Mouse (Mus musculus): ENCODE measurements around the gene Zfp513. TPM values are rescaled to one million over a fixed set of nuclear protein-coding genes. Genes with fewer than 3 reads are reported as not detected.

The Zfp513 gene
- total RNA-seq, 2 experiments from 2014 or later = 8.2 to 12.1 TPM

DNA sequence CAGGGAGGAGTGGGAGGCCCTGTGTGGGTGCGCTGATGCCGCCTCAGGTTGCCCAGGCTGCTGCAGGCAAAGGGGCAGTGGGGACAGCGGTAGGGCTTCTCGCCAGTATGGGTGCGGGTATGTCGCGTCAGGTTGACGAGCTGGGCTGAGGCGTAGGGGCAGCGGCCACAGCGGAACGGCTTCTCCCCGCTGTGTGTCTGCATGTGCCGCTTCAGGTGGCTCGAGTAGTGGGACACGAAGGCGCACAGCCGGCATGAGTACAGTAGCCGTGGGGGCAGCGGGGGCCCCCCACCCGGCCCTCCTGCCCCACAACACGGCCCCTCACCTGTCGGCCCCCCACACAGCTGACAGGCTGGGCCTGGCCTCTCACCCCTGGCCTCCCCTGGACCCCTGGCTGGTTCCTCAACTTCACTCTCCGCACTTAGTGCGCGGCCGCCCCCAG is 1.8 kb downstream of the Zfp513 start:
- peak; percentile 40 for DNase-seq

DNA sequence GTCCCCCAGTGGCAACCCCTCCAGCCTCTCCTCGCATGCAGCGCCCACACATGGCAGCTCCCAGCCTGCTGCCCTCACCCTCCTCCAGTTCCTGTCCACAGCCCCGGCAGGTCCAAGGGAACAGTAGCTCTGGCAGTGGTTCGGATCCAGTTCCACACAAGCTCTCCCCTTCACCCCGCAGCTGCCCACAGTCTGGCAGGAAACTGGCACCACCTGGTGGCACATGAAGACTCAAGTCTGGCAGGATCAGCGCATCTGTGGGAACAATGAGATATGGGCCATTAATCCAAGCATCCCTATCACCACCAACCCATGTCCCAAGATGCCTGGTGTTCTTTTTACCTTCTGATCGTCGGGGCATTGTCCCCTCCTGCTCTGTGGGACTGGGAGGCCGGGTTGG is 2.2 kb downstream of the Zfp513 start:
- DNase-seq = no peak

DNA sequence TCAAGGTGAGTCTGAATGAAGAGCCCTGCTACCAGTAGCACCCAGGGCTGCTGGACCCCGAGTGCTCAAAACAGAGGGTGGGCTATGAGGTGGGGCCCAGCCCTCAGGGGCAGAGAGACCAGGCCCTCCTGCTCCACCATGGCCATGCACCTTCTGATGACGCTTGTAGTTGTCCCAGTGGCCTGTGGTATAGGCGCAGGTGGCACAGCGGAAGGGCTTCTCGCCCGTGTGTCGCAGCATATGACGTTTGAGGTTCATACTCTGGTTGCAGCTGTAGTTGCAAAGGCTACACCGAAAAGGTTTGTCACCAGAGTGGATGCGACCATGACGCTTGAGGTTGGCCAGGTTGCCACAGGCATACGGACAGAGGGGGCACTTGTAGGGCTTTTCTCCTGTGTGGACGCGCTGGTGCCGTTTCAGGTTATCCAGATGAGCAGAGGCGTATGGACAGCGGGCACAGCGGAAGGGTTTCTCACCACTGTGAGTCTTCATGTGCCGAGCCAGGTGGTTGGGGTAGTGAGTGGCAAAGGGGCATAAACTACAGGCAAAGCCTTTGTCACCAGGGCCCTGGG is 2.7 kb downstream of the Zfp513 start:
- DNase-seq = peak; percentile 11

DNA sequence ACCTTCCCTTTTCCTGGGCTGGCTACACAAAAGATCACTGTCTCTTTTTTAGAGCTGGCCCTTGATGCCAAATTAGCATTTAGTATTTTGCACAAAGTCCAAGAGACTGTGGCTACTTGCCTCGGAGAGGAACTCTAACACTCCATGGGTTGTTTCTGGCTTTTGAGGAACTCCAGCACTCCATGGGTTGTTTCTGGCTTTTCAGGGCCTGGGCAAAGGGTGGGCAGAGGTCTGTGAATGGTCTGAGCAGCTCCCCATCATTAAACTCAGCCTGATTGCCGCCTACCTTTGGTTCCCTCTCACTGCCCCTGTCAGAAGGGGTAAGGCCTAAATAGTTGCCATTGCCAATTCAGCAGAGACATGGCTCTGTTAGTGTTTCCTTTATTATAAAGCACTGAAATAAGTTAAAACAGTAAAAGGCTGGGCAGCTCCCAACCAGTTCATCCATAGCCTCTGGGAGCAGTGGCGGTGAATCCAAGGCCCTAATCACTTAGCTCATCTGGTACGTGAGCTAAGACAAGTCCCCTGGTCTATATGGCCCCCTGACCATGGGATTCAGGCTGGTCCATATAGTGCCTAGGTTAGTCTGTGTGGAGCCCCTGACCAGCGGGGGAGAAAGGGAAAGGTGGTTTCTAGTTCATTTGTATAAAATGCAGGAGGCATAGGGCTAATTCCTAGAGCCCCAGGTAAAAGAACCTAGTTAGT is 3.3 kb downstream of the Zfp513 start:
- DNase-seq = no peak

DNA sequence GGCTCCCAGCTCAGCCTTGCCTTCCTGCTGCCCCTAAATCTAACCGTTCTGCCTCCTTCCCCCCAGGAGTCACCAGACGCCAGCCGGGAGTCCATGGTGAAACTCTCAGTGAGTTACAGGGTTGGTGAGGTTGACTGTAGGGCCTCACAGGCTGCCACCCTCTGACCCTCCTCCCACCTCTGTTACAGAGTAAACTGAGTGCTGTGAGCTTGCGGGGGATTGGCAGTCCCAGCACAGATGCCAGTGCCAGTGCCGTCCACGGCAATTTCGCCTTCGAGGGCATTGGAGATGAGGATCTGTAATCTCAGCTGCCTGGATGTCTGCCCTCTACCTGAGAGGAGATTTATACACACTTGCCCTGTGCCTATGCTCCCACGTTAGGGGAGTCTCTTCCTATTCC is 3.9 kb downstream of the Zfp513 start:
- peak; percentile 3 for DNase-seq

DNA sequence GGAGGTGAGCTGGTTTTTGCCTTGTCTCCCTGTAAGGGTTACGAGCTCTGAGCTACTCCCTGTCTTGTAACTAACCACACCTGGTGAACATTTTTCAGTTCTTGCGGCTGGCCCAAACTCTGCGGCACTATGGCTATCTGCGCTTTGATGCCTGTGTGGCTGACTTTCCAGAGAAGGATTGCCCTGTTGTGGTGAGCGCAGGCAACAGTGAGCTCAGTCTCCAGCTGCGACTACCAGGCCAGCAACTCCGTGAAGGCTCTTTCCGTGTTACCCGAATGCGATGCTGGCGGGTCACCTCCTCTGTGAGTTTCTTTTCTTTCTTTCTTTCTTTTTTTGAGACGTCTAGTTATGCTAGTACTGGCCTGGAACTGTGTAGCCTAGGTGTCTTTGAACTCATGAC is 5.0 kb downstream of the Zfp513 start:
- DNase-seq = peak; percentile 2

DNA sequence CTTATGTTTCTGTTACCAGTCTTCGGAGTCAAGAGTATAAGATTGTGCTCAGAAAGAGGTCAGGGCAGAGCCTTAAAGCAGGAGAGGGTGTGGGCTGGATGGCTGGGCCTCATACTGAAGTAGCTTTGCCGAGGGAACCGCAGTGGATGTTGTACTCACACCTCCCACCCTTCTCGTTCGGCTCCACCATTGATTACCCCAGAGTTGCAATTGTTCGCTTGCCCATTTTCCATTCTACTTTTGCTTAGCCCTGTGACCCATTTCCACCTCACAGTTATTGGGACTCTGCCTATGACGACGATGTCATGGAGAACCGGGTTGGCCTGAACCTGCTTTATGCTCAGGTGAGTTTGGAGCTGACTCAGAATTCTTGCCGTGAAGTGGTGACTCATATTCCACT is 5.9 kb downstream of the Zfp513 start:
- no peak for DNase-seq

DNA sequence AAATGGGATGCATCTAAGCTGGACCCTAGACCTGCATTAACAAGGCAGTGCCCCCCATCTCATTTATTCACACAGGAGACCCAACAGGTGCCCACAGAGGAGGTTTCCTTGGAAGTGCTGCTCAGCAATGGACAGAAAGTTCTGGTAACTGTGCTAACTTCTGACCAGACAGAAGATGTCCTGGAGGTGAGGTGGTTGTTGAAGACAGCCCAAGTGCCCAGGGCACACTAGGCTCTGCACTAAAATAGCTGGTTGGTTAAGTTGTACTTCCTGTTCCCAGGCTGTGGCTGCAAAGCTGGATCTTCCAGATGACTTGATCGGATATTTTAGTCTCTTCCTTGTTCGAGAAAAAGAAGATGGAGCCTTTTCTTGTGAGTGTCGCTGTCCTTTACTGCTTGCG is 6.4 kb downstream of the Zfp513 start:
- DNase-seq = no peak

DNA sequence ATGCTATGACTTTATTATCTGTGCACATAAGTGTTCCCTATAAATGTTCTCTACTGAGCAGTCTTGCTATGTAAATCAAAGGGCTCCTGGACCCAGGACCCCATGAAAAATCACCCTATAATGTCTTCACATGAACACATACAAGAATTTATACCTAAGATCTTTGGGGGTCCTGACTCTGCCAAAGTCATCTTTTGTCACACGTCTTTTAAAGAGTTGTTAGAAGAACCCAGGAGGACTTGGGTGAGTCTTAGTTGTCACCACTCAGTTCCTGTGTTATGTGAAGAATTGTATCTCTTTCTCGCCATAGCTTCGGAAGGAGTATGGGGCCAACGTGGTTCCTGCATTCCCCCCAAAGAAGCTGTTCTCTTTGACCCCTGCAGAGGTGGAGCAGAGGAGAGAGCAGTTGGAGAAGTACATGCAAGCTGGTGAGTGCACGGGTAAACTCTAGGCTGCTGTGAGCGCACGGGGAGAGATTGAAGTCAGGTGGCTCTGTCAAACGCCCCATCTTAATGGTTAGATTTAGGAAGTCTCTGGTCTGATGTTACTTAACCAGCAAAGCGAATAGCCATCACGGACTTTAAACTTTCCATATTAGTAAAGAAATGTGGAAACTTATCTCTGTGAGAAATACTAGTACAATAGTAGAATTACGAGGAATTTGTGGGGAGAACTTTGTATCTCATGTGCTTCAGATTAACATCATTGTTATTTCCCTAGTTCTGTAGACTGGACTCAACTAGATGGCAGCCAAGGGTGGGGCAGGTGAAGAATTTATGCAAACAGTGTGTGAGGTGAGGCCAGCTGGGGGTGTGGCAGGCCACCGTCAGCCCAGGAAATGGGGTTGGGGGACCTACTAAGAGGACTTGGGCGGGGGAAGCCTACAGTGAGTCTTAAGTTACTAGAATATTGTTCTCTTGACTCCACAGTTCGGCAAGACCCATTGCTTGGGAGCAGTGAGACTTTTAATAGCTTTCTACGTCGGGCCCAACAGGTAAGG is 7.3 kb downstream of the Zfp513 start:
- peak; percentile 3 for DNase-seq

DNA sequence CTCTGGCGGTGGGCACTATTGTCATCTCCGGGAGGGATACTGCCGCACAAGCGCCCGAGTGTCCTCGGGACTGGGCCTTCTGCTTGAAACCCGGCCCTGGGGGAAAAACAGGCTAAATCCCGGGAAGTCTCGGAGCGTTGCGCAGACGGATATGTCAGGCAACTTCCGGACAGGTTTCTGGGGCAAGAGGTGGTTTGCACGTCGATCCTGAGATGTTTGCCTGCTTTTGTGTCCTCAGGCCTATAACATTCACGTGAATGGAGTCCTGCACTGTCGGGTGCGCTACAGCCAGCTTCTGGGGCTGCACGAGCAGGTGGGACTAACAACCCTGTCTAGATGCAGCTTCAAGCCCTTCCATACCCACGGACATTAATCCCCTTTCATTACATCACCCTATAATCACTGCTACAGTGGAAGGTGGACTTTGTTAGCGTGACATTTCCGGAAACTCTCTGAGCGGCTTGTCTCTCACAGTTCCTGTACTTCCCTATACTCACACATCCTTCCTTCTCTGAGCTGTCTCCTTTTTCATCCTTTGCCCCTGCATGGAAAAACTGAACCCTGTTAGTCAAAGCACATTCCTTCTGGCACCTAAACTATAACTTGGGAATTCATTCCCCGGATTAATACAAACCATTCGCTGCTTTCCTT is 8.3 kb downstream of the Zfp513 start:
- DNase-seq = no peak

DNA sequence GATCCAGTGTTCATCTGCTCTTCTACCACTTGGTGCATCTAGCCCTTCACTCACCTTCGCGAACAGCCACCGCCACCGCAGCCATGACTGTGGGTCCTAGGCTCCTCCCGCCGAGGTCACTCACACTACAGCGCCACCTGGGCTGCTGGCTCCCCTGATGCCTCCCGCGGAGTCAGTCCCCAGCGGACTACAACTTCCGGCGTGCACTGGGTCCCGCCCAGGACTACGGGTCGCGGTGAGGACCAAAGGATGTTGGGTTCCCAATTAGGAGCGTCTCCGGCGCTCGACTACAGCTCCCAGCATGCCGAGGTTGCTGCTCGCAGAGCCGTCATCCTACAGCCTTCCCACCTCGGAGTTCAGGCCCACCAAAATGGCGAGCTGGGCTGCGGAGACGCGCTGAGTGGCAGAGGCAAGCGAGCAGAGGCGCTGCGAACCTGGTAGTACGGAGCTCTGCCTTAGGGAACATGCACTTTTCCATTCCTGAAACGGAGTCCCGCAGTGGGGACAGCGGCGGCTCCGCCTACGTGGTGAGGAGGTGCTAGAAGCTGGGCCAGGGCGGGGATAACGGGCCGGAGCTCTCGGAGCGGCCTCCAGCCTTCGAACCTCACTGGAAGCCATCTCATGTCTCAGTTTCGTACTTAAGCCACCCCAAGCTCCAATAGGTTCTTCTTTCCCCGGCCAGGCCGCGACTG is 9.0 kb downstream of the Zfp513 start, which contains the start of the genes Snx17 and Eif2b4:
Gene Snx17 (plus strand): TSS at position 289 of the 692 bp plus-strand sequence.
Gene Eif2b4 (minus strand): TSS at position 492 of the 692 bp plus-strand sequence.
- peak; percentile 98 for DNase-seq

DNA sequence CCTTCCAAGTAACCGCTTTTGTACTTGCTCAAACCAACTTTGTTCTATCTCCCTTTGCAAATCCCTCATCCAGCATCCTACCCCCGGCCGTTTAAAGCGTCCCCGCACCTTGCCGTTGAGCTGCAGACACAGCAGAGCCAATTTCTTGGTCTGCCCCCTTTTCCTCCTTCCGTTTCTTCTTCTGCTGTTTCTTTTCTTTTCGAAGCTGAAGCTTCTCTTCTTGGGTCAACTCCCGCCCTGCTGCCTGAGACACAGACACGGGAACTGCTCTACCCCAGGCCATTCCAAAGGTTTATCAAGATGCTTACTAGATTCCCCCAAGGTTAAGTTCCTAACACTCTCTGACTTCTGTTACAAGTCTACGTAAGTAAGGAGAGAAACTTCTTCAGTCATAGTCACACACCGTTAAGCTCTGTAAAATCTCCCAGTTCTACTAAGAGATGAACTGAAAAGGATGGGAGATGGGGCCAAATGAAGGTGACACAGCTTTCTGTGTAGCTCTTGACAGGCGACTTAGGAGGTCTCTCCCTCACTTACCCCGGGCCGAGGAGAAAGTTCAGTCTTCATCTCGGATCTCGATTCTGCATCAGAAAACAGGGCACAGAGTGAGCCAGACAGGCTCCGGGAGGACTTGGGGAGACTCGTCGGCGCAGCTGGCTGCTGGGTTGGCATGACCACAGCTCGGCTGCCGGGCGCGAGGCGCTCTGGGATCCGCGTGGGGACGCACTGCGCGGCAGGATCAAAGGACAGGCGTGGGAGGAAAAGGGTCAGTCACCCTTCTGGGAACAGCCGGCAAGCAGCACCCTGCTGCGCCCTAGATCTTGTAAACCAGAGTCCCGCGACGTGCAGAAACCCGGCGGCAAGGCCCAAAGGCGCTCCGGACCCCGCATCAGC is 9.8 kb downstream of the Zfp513 start:
- DNase-seq = peak; percentile 75

DNA sequence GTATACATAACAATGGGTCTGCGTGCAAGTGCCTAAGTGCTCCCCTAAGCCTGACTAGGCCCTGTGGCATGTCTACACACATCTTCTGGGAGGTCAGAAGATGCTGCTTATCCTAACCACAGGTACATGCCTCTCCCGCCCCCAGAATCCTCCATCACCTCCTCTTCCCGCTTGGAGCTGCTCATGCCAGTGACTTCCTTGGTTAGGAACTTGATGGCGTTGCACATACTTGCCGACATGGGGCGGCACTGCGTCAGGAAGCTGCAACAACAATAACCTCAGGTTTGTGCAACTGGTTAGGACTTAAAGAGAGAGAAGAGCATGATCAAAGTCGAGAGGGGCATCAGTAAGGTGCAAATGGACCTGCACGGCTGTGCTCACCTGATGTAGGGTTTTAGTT is 11.9 kb downstream of the Zfp513 start:
- no peak for DNase-seq

DNA sequence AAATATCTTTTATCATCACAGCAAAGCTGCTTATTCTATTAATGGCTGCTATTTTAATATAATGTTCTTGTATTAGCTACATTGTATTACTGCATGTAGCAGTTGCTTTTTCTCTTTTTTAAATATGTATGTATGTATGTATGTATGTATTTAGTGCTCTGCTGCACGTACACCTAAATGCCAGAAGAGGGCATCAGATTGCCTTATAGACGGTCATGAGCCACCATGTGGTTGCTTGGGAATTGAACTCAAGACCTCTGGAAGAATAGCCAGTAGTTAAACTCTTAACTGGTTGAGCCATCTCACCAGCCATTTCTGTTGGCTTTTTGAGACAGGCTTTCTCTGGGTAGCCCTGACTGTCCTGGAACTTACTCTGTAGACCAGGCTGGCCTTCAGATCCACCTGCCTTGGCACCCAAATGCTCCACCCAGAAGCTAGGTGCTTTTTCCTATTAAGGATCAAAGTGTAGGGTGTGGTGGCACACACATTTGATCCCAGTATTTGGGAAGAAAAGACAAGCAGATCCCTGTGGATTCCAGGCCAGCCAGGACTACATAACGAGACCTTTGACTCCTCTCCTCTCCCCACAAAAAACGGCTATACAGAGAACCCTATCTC is 13.8 kb downstream of the Zfp513 start:
- DNase-seq = no peak

DNA sequence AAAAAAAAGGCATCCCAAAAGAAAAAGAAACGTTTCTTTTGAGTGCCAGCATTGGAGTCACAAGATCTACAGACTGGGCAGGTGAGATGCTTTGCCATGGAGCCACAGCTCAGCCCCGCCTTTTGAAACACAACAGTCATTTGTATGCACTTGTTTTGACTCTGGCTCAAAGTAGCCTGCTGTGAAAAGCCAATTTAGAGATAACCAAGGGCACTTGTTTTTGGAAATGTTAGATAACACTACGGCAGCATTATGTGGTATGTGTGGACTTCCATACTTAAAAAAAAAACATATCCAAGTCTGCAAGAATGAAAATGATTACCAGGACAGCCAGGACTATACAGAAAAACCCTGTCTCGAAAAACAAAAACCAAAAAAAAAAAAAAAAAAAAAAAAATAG is 18.4 kb downstream of the Zfp513 start:
- no peak for DNase-seq

DNA sequence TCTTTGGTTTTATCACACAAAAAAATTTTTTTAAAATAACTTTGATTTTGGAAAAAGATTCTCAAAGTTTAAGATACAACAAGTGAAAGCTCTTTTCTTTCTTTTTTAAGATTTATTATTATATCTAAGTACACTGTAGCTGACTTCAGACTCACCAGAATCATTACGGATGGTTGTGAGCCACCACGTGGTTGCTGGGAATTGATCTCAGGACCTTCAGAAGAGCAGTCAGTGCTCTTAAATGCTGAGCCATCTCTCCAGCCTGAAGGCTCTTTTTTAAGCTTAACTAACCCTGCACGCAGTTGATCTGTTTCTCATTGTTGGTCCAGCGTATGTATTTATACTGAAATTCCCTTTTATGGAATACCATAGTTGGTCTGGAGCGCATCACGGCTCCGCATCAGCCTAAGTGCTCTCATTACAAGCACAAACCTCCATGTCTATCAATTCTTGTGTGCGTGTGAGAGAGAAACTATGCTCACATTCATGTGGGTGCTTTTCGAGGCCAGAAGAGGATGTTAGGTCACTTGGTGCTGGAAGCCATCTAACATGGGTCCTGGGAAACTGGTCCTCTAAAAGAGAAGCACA is 20.8 kb downstream of the Zfp513 start:
- no peak for DNase-seq

DNA sequence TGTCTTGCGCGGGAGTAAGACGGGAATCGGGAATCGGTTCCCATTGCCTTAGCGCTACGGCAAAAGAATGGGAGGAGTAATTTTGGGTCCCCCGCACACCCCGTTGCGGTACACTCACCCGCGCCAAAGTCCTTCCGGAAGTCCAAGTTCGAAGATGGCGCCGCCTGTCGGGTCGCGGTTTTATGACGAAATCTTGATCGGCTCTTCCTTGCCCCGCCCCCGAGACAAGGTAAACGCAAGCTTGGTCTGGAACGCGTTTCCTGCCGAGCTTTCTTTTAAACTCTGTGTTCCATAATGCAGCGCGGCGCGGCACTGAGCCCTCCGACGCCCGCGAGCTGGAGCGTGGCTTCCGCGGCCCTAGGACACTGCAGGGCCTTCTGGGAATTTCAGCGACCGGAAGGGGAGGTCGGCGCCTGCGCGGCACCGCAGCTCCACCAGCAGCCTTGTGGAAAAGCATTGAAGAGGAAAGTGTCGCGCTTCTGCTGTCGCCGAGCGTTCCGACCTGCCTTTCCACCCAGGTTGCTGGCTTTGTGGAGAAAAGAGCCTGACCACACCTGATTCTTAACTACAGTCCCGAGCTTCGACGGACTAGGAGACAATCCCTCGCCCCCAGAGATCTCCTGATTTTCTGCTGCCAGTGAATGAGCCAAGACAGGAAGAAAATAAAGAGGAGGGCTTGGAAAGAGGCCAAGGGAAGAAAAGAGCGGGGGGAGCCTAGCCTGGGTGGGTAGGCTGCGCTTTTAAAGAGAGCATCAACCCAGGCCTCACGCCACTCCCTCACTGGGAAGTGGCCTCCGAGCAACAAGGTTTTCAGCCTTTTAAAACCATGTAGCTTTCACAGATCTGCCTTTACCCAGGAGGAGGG is 22.1 kb downstream of the Zfp513 start, which contains the start of the genes Gm29609 and Gtf3c2:
Gene Gm29609 (minus strand): TSS at position 146 of the 865 bp plus-strand sequence.
Gene Gtf3c2 (minus strand): TSS at position 379 of the 865 bp plus-strand sequence.
- peak; percentile 94 for DNase-seq

DNA sequence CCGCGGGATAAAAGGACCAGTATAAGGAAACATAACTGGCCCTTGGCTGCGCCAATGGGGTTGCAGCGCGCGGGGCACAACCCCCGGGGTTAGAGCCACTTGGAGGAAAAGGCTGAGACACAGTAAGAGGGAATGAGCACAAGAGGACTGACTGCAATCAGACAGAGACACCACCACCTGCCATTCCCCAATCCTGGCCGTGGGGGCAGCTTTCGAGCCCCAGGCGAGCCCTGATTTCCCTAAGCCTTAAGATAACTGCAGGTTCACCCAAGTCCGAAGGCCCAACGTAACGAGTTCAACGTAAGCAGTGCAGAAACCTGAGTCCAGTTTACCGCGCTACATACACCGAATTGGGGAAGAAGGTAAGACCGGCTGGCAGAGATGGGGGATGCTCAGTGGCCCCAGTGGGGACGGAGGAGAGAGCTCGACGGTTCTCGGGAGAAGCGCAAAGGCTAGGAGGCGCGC is 22.8 kb downstream of the Zfp513 start:
- no peak for DNase-seq
